Mouse (Mus musculus) MEL-GATA-1-ER (cell line): ENCODE data around the gene Tpmt.
A peak's percentile ranks its signal among the peaks of the same experiment; 100 is the strongest.

Source experiments
- DNase-seq: peaks from one replicate; pipeline ENCODE4 v3.0.0-alpha.2; 2012; ENCODE audit warnings: low read depth; ENCODE audit errors: extremely low read depth

Tpmt gene

DNA sequence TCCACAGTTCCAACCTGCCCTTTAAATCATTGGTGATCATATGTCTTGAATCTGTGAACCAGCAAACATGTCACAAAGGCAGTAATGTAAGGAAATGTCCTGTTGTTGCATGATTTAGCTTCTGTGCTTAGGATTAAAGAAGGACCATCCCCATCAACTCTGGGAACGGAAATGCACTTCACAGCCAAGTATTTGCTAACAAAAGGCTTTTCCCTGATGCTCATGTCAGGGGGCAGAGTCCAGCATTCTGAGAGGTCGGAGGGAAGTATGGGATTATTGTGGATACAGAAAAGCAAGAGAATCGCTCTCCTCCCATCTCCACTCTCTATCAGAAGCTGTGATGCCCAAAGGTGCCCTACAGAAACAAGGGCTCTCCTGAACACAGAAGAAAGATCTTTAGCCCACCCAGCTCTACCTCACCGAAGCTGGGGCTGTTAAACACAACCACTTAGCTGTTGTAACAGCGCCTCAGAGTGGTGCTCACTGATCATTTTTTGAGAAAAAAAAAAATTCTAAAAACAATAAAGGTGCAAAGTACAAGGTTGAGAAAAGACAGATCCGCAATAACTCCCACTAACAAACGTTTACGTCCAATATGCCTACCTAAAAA is 2.4 kb downstream of the Tpmt start:
- peak; percentile 28 for DNase-seq

DNA sequence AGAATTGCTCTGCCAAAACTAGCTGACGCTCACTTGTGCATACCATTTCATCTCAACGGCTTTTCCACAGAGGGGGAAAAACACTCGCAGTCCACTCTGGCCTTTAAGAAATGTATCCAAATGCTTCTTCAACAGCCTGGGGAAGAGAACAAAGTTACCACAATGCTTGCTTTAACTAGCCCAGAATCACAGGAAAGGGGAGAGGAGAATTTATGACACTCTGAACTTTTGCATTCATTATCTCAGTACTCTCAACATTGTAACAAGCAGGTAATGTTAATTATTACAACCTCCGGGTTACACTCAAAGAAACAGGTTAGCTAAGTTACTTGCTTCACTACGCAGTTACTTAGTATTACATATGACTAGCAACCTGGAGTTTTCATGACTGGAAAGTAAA is 4.5 kb downstream of the Tpmt start:
- DNase-seq: no peak

DNA sequence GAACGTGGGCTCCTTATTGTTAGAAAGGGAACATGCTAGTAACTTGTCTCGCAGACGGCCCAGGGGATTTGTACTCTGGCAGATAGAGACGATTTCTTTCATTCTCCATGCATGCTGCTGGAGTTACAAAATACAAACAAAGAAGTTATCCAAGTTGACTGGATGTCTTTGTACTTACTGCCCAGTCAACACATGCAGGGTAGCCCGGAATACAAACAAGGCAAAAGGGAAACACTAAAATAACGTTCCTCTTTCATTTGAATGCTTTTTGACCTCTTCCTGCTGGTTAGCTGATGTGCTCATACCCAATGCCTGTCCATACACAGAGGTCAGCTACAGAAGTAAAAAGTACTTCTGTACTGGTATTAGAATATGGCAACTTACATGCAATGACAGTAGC is 6.6 kb downstream of the Tpmt start:
- DNase-seq: no peak

DNA sequence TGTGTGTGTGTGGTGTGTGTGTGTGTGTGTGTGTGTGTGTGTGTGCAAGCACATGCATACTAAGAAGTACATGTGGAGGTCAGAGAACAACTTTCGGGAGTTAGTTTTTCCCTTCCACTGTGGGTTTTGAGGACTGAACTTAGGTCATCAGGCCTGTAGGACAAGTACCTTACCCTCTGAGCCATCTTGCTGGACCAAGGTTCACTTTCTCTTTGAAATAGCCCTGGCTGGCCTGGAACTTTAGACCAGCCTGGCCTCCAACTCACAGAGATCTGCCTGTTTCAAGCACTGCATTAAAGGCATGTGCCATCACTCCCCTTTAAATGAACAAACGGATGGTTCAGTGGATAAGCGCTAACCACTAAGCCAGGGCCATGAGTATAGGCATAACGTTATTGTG is 10.9 kb downstream of the Tpmt start:
- no peak for DNase-seq

DNA sequence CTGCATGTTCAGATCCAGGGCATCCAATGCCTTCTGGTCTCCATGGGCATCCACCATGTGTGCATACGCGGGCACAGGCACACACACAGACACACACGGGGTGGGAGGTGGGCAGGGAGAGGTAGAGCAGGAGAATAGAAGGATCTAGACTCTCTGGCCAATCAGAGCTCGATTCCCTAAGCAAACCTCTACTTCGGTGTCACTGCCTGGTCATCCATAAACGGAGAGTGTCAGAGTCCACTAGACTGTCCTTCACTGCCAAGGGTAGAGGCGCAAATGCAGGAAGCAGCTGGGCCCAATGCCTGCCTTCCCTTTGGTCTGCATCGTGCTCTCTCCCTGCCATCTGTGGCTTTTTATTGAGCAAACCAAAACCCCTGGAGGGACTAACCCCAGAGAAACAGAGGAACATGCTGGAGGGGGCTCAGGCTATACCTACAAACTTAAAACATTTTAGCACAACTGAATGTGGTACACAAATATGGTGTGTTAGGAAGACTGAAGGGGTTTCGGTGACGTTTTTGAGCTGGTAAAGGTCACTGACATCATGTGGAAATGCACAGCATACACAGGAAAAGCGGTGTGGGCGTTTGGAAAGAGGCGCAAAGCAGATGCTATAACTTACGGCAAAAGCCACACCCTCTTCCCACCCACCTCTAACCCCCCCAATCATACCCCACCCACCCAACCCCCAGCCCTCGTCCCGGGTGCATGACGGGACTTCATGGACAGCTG is 14.0 kb downstream of the Tpmt start:
- no peak for DNase-seq

DNA sequence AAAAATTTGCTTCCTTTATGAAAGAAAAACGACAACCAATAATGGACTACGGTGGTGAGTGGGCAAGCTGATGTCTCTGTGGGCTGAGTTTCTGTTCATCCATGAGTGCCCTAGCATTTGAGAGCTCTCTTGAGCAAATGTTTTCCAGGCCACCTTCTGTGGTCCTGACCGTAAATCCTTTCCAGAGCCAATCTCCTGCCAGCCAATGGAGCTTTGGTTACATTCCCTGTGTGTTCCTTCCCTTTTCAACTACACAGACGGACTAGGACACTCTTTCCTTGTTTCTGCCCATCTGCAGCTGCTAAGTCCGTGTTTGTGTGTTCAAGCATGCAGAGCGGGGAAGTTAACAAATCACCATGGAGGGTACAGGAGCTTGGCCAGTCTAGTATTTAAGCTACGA is 23.7 kb downstream of the Tpmt start:
- no peak for DNase-seq

DNA sequence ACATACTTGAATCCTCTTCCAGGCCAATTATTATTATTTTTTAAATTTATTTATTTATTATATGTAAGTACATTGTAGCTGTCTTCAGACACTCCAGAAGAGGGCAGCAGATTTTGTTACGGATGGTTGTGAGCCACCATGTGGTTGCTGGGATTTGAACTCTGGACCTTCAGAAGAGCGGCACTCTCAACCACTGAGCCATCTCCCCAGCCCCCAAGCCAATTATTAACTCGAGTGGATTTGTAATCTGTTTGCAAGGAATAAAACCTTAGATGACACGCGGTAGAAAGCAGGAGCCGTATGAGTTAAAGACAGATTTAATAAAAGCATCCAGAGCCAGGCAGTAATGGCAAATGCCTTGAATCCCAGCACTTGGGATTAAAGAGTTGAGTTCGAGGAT is 24.8 kb downstream of the Tpmt start:
- no peak for DNase-seq

DNA sequence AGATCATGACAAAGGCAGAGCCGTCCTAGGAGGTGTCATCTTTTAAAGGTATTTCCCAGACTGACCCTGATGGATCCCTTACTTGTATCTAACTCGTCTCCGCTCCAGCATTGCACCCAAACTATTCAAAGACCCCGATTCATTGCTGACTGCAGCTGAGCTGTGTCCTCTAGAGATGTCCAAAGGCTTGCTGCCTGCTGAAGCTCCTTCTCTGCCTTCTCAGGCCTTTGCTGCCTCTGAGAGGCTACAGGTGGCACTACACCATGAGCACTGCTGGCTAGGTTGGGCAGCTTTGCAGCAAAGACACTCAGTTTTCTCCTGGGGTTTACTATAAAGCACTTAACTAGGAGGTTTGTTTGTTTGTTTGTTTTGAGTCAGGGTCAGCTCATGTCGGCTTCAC is 27.3 kb downstream of the Tpmt start:
- peak; percentile 6 for DNase-seq

DNA sequence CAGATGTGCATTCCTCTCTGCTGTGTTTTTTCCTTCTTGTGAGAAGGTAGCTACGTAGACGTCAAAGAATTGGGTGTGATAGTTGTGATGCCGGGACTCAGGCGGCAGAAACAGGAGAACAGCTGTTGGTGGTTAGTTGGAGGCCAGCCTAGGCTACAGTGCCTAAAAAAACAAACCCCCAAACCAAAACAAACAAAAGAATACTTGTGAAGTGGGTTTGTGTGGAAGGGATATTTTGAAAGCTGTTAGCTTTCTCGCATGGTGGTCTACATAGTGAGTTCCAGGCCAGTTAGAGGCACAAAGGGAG is 29.4 kb downstream of the Tpmt start:
- DNase-seq: no peak

DNA sequence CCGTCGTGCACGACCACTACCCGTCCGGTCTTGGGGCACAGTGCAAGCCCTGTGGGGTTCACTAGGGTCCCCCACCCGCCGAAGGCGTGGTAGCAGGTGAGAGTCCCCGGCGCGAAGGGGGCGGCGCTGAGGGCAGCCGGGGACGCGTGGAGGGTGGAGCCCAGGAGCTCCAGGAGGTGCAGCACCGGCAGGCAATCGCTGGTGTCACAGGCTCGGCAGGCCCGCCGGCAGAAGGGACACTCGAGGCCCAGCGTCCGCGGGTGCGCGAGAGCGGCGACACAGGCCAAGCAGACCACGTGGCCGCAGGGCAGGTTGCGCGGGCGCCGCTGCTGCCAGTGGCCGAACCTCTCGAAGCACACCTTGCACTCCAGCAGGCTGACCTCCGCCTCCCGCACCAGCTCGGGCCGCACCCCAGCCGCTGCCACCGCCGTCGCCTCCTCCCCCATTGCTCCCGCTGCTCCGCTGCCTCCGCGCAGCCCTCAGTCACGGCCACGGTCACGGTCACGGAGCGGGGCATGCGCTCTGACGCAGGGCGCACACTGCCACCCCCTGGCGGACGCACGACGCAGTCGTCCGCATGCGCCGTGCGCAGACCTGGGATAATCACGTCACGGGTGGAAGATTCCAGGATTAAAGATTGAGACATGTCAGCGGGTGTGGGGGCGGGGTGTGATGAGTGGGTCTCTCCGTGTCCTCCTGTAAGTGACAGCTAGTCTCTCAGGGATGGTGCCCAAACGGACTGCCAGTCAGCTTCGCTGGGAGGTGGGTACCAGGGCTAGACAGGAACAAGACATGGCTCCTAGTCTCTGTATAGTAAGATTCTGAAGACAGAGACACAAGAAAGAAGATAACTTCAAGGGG is 30.0 kb downstream of the Tpmt start, which contains the start of gene Nhlrc1:
TSS of gene Nhlrc1 (minus strand) at position 517 of the 861 bp plus-strand sequence.
- no peak for DNase-seq

DNA sequence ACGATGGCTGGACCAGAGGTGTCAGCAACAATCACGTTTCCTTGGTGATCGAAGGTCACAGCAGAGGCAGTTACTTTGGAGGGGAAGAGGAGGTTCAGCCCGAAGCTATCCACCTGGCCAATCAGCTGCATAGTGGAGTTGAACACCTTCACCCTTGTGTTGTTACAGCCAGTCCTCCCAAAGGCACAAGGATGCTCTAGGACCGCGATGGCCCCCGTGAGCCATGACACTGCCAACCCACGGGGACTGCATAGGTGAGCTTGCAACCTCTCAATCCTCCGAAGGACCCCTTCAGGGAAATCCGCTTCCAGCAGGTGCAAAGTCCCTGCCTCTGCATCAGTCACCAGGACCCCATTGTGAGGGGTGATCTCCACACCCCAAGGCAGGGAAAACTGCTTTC is 30.8 kb downstream of the Tpmt start:
- no peak for DNase-seq

DNA sequence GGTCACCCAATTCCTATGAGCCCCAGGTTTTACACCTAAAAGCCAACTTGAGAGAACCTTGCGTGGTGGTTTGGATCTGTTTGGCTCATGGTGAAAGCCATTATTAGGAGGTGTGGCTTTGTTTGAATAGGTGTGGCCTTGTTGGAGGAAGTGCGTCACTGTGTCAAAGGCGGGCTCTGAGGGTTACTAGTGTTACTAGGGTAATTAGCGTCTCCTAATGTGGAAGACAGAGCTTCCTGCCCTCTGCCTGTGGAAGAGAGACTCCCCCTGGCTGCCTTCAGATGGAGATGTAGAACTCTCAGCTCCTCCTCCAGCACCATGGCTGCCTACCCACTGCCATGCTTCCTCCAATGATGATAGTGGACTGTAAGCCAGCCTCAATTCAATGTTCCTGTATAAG is 42.9 kb downstream of the Tpmt start:
- no peak for DNase-seq

DNA sequence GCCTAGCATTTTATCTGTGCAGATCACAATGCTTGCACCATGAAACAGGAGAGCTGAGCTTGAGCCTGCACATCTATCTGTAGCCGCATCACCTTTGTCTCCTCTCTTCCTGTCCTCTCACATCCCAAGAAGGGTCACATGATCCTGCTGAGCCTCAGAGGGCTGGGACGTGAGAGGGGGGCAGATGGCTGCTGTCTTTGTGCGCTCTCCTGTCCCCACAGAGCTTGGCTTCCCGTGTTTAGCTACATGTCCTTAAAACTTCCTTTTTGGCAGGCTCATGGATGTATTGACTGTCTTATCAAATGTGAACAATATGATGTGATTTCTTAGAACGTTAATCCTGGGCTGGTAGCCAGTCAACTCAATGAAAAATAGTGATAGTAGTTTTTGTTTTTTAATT is 45.0 kb downstream of the Tpmt start:
- no peak for DNase-seq

DNA sequence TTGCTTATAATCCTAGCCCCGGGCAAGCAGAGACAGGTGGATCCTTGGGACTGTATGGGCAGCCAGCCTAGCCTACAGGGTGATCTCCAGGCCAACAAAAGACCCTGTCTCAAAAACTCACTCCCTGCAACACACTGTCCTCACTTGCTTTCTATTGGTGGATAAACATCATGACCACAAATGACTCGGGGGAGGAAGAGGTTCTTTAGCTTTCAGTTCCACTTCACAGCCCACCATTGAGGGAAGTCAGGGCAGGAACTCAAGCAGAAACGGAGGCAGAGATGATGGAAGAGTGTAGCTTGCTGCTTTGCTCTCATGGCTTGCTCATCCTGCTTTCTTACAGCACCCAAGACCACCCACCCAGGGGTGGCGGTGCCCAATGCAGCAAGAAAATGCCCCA is 47.2 kb downstream of the Tpmt start:
- DNase-seq: no peak

DNA sequence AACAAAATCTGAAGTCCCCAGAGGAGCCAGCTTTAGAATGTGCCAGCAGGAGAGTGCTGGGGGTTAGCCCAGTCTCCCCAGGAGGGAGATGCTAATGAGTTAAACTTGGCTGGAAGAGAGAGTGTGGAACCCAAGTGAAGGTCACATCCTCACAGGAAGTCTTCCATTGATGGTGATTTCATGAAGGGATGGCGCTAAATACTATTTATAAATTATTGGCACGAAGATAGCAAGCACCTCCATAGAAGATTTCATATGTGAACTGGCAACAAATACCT is 51.3 kb downstream of the Tpmt start:
- no peak for DNase-seq

DNA sequence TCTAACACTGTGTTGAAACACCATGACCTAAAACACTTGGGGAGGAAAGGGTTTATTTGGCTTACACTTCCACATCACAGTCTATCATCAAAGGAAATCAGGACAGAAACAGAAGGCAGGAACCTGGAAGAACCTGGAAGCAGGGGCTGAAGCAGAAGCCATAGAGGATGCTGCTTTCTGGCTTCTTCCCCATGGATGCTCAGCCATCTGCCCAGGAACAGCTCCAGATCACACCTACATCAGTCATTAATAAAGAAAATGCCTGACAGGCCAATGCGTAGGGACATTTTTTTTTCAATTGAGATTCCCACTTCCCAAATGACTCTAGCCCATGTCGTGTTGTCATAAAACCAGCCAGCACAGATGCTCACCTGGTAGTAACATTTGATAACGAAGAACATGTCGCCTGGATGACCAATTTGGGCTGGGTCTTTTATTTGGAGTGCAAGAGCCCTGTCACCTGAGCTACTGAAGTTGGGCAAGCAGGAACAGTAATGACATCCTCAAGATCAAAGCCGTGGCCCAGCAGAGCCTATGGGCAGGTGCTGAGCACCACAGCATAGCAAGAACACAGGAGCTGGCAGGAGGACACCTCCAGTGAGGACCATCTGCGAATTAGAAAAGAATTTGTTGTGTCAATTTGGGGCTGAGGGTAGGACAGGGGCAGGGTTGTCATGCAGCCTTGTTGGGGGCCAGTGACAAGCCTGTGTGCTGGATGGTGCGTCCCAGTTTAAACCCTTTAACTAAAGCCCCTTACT is 51.8 kb downstream of the Tpmt start:
- DNase-seq: no peak

DNA sequence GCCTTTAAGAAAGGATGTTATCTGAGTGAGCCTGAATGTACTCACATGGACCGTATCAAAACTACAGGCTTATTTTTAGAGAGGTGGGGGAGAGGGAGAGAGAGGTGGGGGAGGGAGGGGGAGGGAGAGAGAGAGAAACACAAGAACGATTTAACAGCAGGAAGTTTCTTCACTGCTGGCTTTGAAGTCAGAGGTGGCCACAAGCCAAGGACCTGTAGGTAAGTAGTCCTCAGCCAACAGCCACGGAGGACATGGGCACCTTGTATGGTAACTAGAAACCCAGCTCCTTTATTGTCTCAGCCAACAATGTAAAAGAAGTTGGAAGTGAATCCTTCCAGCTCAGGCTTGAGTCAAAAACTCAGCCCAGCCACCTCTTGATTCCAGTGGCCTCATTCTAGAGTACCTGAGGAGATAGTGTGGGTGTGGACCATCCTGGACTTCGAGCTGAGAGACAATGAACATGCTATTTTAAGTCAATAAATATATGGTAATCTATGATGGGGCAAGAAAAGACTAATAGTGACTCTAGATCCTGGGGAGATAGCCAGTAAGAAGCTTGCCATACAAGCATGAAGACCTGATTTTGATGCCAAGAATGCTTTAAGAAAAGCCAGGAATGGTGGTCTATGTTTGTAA is 54.0 kb downstream of the Tpmt start:
- DNase-seq: no peak

DNA sequence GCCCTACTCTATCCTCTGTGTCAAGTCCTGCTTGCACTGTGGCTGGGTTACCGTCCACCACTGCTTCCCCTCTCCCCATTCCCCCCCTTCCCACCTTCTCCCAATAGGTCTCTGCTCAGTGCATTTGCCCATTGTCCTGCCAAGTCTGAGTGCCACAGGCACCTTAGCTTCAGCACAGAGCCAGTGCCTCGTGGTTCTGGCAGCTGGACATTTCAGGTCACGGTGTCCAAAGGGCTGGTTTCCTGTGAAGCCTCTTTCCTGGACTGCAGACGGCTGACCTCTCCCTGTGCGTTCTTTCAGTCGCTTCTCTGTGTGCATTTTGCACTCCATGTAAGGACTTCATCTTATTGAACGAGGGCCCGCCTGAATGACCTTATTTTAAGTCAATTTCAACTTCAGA is 56.6 kb downstream of the Tpmt start:
- DNase-seq: no peak

DNA sequence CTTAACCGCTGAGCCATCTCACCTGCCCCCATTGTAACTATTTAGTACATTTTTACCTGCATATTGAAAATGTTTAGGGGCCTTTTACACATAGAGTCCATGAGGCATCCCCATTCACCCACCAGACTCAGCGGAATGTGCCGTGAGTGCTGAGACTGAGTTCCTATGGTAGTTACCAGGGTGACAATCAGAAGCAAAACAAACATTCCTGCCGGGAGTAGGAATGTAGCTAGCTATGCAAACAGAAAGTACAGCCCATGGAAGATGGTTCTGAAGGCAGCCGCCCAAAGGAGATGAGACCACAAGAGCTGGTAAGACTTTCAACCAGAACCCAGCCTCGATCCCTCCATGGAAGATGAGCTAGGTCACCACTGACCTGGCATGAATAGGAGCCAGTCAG is 58.3 kb downstream of the Tpmt start:
- DNase-seq: no peak

DNA sequence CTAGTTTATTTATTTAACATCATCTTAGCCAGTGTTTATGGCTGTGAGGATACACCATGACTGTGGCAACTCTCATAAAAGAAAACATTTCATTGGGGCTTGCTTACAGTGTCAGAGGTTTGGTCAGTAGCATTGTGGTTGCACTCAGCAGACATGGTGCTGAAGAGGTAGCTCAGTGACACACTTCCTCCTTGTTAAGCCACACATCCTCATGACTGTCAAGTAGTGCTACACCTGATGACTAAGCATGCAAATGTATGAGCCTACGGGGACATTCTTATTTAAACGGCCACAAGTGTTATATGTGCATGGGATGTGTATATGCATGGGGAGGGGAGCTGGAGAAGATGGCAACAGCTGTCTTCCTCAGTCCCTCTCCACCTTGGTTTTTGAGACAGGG is 60.7 kb downstream of the Tpmt start:
- DNase-seq: no peak

DNA sequence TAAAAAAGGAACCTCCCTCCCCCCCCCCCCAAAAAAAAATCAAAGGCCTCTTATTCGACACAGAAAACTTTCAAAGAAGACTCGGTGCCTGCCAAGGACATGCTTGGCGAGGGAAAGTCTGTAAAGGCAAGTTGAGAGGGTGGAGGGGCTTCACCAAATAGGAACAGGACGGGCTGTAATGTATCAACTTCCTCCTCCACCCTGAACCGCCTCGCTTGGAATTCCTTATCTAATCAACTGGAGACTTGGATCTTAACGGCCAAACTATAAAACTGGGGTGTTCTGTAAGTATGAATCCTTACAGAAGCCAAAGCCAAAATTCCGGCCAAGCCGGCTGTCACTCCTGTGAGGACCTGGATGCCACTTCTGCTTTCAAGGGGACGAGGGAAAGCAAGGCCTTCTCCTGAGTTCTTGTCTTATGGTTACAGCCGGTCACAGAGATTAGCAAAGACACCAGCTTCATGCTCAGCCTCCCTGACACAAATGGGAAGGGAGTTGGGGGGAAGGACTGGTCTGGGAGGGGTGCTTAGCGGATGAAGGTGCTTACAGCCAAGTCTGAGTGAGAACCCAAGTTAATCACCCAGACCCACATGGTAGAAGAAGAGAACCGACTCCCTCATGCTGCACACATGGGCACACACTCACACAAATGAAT is 64.6 kb downstream of the Tpmt start:
- DNase-seq: peak; percentile 57
